Mouse (Mus musculus) CH12.LX (cell line): ENCODE data around the gene Ptgdr2.

Source experiments
- MEF2A ChIP-seq: IDR thresholded peaks from 2 replicates; pipeline ENCODE4 v1.6.1; 2014; ENCODE audit warnings: low read depth, mild to moderate bottlenecking, inconsistent platforms, low read length, improper control_type of control experiment, borderline replicate concordance
- NRF1 ChIP-seq: IDR thresholded peaks from 2 replicates; pipeline ENCODE4 v1.6.1; 2014; ENCODE audit warnings: low read depth, mild to moderate bottlenecking, inconsistent platforms, low read length, improper control_type of control experiment, moderate library complexity
- POLR2A ChIP-seq: IDR thresholded peaks from 2 replicates; pipeline ENCODE4 v1.6.1; 2011; ENCODE audit warnings: low read depth, mild to moderate bottlenecking, improper control_type of control experiment, low read length

- TF ChIP-seq POLR2A (no peak), NRF1 (no peak), MEF2A (no peak)
Measured at GRCm38 (mm10) chr19:10926123-10926621, 10.8 kb upstream of the Ptgdr2 start.
